16 mouse cellular contexts compared by ENCODE assay signal in genomic region chr10:5159679-5160078, GRCm38 (mm10).
DNase-seq lines count a peak whose midpoint lies in the region; ATAC-seq and TF ChIP-seq lines count a peak whose summit lies in the region.
"Had no signal": no experiment of that assay in that cellular context is flagged by ENCODE, and none has a peak within 500 bp of the region (broad histone marks: within the 10 kb centered on the region; RNA-seq: fewer than 3 reads in every experiment).

No protein-coding gene starts in this region.

- 47% methylated on average over 8 of the region's 8 CpGs for WGBS in lung, postnatal 0 days
- 43% methylated on average over 8 of the region's 8 CpGs for WGBS in kidney, embryonic 15.5 days

- no peaks in the 10 kb centered on the region for H3K27me3 ChIP-seq in lung, postnatal 0 days (replicated peaks; ENCODE audit: insufficient read depth, low read length)
- no peaks in the 10 kb centered on the region for H3K27me3 ChIP-seq in kidney, embryonic 15.5 days
- H3K27me3 ChIP-seq: embryonic facial prominence, embryonic 13.5 days; midbrain, embryonic 13.5 days had no signal

- peak; percentile 13; the same call in 1 of the 2 replicates for TF ChIP-seq EP300 in lung, postnatal 0 days (IDR thresholded peaks at IDR 0.05)

- H3K27ac ChIP-seq in lung, postnatal 0 days (ENCODE audit: low read length), result no peak overlapping the region
- H3K27ac ChIP-seq in kidney, embryonic 15.5 days, result peak overlapping the region; percentile 78
- H3K27ac ChIP-seq: embryonic facial prominence, embryonic 13.5 days; forebrain, embryonic 10.5 days; hindbrain, embryonic 14.5 days; macrophage; midbrain, embryonic 13.5 days had no signal

- no peaks in the 10 kb centered on the region for H3K4me1 ChIP-seq in lung, postnatal 0 days (ENCODE audit: insufficient read depth, low read depth, low read length)
- H3K4me1 ChIP-seq in kidney, embryonic 15.5 days, result peaks cover 12% of the 10 kb centered on the region
- H3K4me1 ChIP-seq: embryonic facial prominence, embryonic 13.5 days; forebrain, embryonic 10.5 days; midbrain, embryonic 13.5 days had no signal

- peak; percentile 76 for DNase-seq in lung, postnatal 0 days (ENCODE audit: low spot score)
- DNase-seq in lung, adult 18-20 months, result no peak
- DNase-seq in brain, adult 2 months (ENCODE audit: low read depth, low spot score), result peak; percentile 68
- peak; percentile 41 for DNase-seq in telencephalon, adult 2 months (ENCODE audit: low read depth, low spot score)
- DNase-seq in left cerebral cortex, postnatal 10 days (ENCODE audit: extremely low spot score in 1 of 2, low spot score in 2 of 2), result no peak
- no peak for DNase-seq in natural killer cell, adult 2 months (ENCODE audit: low spot score in 2 of 2)
- DNase-seq: cerebellum, adult 11-12 months; heart, postnatal 10 days; liver had no signal

- no peak for TF ChIP-seq CTCF in lung, postnatal 0 days (IDR thresholded peaks at IDR 0.05)

- no peak overlapping the region for H3K4me2 ChIP-seq in lung, postnatal 0 days (replicated peaks; ENCODE audit: low read depth, low read length)
- no peak overlapping the region for H3K4me2 ChIP-seq in kidney, embryonic 15.5 days
- H3K4me2 ChIP-seq: embryonic facial prominence, embryonic 13.5 days; hindbrain, embryonic 14.5 days; midbrain, embryonic 13.5 days had no signal

- intact Hi-C loops in left cerebral cortex, postnatal 10 days (cut with DNase I), result loop anchor here (10.0 kb wide), 1 partner anchor 755 kb away; no protein-coding TSS in a partner anchor

- H3K9me3 ChIP-seq in lung, postnatal 0 days (ENCODE audit: low read length), result no peaks in the 10 kb centered on the region
- no peaks in the 10 kb centered on the region for H3K9me3 ChIP-seq in kidney, embryonic 15.5 days (replicated peaks)
- H3K9me3 ChIP-seq: embryonic facial prominence, embryonic 13.5 days; forebrain, embryonic 10.5 days; midbrain, embryonic 13.5 days had no signal

- peak; percentile 66 for ATAC-seq in lung, postnatal 0 days
- peak; percentile 57; the same call in 1 of the 2 replicates for ATAC-seq in kidney, embryonic 15.5 days (replicated peaks; ENCODE audit: low FRiP score)
- ATAC-seq: intestine, embryonic 16.5 days; midbrain, embryonic 13.5 days had no signal

- no peak overlapping the region for H3K4me3 ChIP-seq in lung, postnatal 0 days (ENCODE audit: low read depth, low read length)
- H3K4me3 ChIP-seq in kidney, embryonic 15.5 days (replicated peaks), result no peak overlapping the region
- H3K4me3 ChIP-seq: embryonic facial prominence, embryonic 13.5 days; forebrain, embryonic 10.5 days; midbrain, embryonic 13.5 days had no signal

- H3K36me3 ChIP-seq in lung, postnatal 0 days (ENCODE audit: insufficient read depth, low read length), result no peaks in the 10 kb centered on the region
- no peaks in the 10 kb centered on the region for H3K36me3 ChIP-seq in kidney, embryonic 15.5 days
- H3K36me3 ChIP-seq: embryonic facial prominence, embryonic 13.5 days; forebrain, embryonic 10.5 days; midbrain, embryonic 13.5 days had no signal

- no peak overlapping the region for H3K9ac ChIP-seq in lung, postnatal 0 days (replicated peaks; ENCODE audit: low read depth)
- no peak overlapping the region for H3K9ac ChIP-seq in kidney, embryonic 15.5 days
- H3K9ac ChIP-seq: embryonic facial prominence, embryonic 13.5 days; hindbrain, embryonic 14.5 days; midbrain, embryonic 13.5 days had no signal

Comparison
In these comparisons a context has a peak if more than half of its experiments do, and no peak if none do; other contexts are left out.
1. DNase-seq: peak in lung, postnatal 0 days (single experiment), brain, adult 2 months (single experiment) and telencephalon, adult 2 months (single experiment); none in lung, adult 18-20 months (0 of 2), left cerebral cortex, postnatal 10 days (0 of 2) and natural killer cell, adult 2 months (0 of 2).